Mouse (Mus musculus): ENCODE measurements around the gene Pfn3.
"Not testable (repeated sequence)": the region's sequence is repeated elsewhere in the genome, so short reads cannot be mapped to it uniquely, and the experiment has no call there.

Gene Pfn3

GRCm38 (mm10) chr13:55414743-55415380 lies at the start of gene Pfn3:
Gene Pfn3, minus strand, starts transcription at chr13:55415232.
- DNase-seq (ENCODE audit: low read depth, low spot score) = peak; percentile 64

- DNase-seq (ENCODE audit: low read depth, low spot score) = peak; percentile 62
Measured at GRCm38 (mm10) chr13:55464027-55464884, 49.2 kb upstream of the Pfn3 start, which contains the start of gene Prr7. Gene Prr7, plus strand, starts transcription at chr13:55464267.

GRCm38 (mm10) chr13:55463399-55464026 lies 48.5 kb upstream of the Pfn3 start:
- DNase-seq (ENCODE audit: low read depth, low spot score) = no peak

- no peak for DNase-seq (ENCODE audit: low read depth, low spot score)
Measured at GRCm38 (mm10) chr13:55462965-55463364, 47.9 kb upstream of the Pfn3 start.

- no peak for DNase-seq (ENCODE audit: low read depth, low spot score)
Measured at GRCm38 (mm10) chr13:55451785-55452549, 36.9 kb upstream of the Pfn3 start.

- DNase-seq (ENCODE audit: low read depth, low spot score) = no peak
Measured at GRCm38 (mm10) chr13:55451296-55451695, 36.3 kb upstream of the Pfn3 start.

GRCm38 (mm10) chr13:55450511-55450980 lies 35.5 kb upstream of the Pfn3 start:
- no peak for DNase-seq (ENCODE audit: low read depth, low spot score)

- no peak for DNase-seq (ENCODE audit: low read depth, low spot score)
Measured at GRCm38 (mm10) chr13:55449679-55450441, 34.8 kb upstream of the Pfn3 start.

GRCm38 (mm10) chr13:55449205-55449604 lies 34.2 kb upstream of the Pfn3 start:
- DNase-seq (ENCODE audit: low read depth, low spot score) = no peak

- DNase-seq (ENCODE audit: low read depth, low spot score) = no peak
Measured at GRCm38 (mm10) chr13:55448131-55448530, 33.1 kb upstream of the Pfn3 start.

- no peak for DNase-seq (ENCODE audit: low read depth, low spot score)
Measured at GRCm38 (mm10) chr13:55447543-55447943, 32.5 kb upstream of the Pfn3 start.

GRCm38 (mm10) chr13:55446483-55447105 lies 31.6 kb upstream of the Pfn3 start:
- no peak for DNase-seq (ENCODE audit: low read depth, low spot score)

- DNase-seq (ENCODE audit: low read depth, low spot score) = no peak
Measured at GRCm38 (mm10) chr13:55445361-55446091, 30.5 kb upstream of the Pfn3 start.

GRCm38 (mm10) chr13:55444937-55445315 lies 29.9 kb upstream of the Pfn3 start, which contains the start of gene Grk6:
Gene Grk6, plus strand, starts transcription at chr13:55445072.
- peak; percentile 99 for DNase-seq (ENCODE audit: low read depth, low spot score)

- peak; percentile 94 for DNase-seq (ENCODE audit: low read depth, low spot score)
Measured at GRCm38 (mm10) chr13:55444286-55444936, 29.4 kb upstream of the Pfn3 start.

GRCm38 (mm10) chr13:55443799-55444285 lies 28.8 kb upstream of the Pfn3 start:
- DNase-seq (ENCODE audit: low read depth, low spot score) = no peak

GRCm38 (mm10) chr13:55437111-55437629 lies 22.1 kb upstream of the Pfn3 start:
- not testable (repeated sequence) for DNase-seq (ENCODE audit: low read depth, low spot score)

- no peak for DNase-seq (ENCODE audit: low read depth, low spot score)
Measured at GRCm38 (mm10) chr13:55431889-55432685, 17.1 kb upstream of the Pfn3 start.

All from ES-CJ7 (cell line).